Mouse (Mus musculus) E14TG2a.4 (cell line): Measurements from ENCODE around the gene Cdca7.

Experiments used
- CTCF ChIP-seq: conservative IDR thresholded peaks from 2 replicates; pipeline ENCODE4 v1.5.1; 2014; ENCODE audit warnings: low read length
- NANOG ChIP-seq: IDR thresholded peaks from 2 replicates; pipeline ENCODE4 v1.6.1; 2014; ENCODE audit warnings: borderline replicate concordance, low read length, mixed read lengths

DNA sequence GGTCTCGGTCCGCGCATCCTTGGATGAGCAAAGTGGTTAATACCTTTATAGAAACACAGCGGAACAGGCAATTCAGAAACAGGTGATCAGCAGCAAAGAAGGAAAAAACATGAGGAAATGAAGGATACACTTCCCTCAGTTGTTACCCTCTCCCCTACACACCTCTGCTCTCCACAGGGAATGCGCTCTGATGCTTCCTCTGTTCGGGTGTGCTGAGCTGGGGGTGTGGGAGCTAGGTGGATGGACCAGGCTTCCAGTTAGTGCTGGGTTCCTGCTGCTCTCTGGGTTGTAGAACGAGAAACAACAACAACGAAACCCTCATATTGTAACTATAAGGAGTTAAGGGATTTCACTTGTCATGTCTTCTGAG, 40.7 kb downstream of the Cdca7 start:
- TF ChIP-seq CTCF (no peak), NANOG (no peak)
